Mouse (Mus musculus): ENCODE measurements around the gene Chn2. TPM values are rescaled to one million over a fixed set of nuclear protein-coding genes. Genes with fewer than 3 reads are reported as not detected.

Gene Chn2
- total RNA-seq, 2 experiments from 2014 or later: 45.0 to 51.2 TPM

- DNase-seq (ENCODE audit: low spot score in 2 of 2): no peak
- intact Hi-C loops (cut with DNase I): no loop called here
Measured at GRCm38 (mm10) chr6:54341133-54341532, 301.8 kb downstream of the Chn2 start.

GRCm38 (mm10) chr6:54342223-54342622 lies 302.9 kb downstream of the Chn2 start:
- no peak for DNase-seq (ENCODE audit: low spot score in 2 of 2)
- intact Hi-C loops (cut with DNase I): no loop called here

Other genes starting within 250 kb of the Chn2 start
- gene Tril, start 218.7 kb upstream of the Chn2 start, total RNA-seq (2021): 10 to 100 TPM; 43.0 to 47.2 TPM
- gene Cpvl, start 60.9 kb upstream of the Chn2 start, total RNA-seq (2021): not detected

All from left cerebral cortex, postnatal 14 days (tissue).